Mouse (Mus musculus): ENCODE measurements around the gene Ube2g1.
A peak's percentile ranks its signal among the peaks of the same experiment; 100 is the strongest.
"Not testable (repeated sequence)": the region's sequence is repeated elsewhere in the genome, so short reads cannot be mapped to it uniquely, and the experiment has no call there.

Gene Ube2g1

GRCm38 (mm10) chr11:72695025-72695424, 87.9 kb downstream of the Ube2g1 start:
- DNase-seq, result no peak

DNA sequence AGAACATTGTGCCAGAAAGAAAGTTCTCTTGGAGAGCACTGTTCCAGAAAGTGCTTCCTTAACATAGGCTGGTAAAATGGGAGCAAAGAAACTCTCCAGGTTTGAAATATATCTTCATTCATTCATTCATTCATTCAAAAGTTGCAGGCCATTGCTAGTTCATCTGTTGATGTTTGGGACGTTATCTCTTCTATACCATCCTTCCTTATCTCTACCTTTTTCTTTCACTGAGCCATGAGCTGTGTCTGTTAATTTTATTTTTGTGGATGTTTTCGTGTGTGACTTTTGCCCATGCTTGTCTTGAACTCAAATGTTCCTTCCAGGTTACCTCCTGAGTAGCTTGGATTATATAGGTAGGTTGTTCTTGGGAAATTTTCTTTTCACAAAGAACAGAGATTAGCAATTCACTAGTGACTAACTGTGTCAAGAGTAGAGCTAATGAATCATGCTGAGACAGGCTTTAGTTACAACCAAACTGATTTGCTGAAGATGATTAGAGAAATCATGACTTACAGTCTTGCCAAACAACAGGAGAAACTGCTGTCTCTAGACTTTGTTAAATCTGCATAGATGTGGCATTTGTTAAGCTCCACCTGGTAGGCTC, 89.4 kb downstream of the Ube2g1 start:
- no peak for DNase-seq

DNA sequence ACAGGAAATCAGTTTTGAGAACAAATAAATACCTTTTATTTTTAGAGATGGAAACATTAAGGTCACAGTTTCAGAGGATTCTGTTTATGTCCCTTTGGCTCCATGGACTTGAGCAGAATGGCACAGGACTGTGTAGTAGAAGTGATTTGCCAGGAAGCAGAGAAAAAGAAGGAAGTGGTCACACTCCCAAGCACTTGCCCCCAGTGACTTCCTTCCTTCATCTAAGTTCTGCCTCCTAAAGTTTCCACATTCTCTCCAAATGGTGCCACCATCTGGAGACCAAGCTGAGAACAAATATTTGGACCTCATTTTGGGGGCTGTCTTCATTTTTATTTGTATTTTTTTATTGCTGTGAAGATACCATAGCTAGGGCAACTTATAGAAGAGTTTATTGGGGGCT, 90.2 kb downstream of the Ube2g1 start:
- no peak for DNase-seq

DNA sequence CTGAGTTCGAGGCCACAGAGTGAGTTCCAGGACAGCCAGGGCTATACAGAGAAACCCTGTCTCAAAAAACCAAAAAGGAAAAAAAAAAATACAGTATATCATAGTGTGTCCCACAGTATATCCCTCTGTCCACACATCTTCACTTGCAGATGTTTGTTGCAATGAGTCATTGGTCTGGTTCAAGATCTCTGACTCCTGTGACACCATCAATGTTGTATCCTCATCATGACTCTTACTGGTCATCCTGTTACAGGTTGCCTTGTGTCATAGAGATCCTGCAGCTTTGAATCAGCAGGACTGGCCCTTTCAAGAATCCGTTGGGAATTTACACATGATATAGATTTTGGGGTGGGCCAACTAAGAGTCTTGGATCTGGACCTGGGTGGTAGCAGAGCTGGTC, 98.0 kb downstream of the Ube2g1 start:
- DNase-seq, result not testable (repeated sequence)

GRCm38 (mm10) chr11:72712721-72713120, 105.6 kb downstream of the Ube2g1 start:
- peak; percentile 51 to 52 for DNase-seq

- DNase-seq, result no peak
Measured at GRCm38 (mm10) chr11:72718161-72718560, 111.1 kb downstream of the Ube2g1 start.

DNA sequence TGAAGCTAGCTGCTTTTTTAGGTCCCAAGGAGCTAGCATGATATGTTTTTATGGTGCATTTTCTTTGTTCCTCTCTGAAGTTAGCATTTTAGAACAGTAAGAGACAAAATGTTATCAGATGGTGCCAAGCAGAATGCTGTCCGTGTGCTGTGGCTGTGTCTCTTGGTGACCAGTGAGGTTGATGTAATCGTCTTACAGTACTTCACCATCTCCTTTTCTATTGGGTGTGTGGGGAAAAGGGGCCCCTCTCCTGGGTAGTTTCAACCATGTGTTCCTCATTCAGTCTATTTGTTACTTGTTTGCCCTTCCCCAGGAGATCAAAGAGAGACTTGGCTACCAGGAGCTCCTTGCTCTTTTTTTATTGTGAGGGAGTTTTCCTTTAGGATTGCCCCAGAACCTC, 116.1 kb downstream of the Ube2g1 start:
- no peak for DNase-seq

DNA sequence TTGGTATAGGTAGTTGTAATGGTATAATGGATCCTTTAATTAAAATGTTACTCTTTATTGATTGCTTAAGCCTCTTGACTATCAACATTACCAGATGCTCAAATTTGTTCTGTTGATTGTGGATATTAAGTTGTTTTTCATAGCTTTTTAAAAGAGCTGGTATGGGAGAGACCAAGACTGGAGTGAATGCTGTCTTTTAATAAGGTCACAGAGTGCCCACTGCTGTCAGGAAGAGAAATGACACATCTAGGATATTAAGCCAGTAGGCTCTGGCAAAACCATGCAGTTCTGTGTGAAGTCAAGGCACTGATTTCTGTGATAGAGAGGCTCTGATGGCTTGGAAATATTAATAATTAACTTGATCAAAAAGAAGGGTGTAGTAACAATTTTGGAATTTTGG, 116.8 kb downstream of the Ube2g1 start:
- no peak for DNase-seq

- peak in 1 of 2 experiments; percentile 20 for DNase-seq
Measured at GRCm38 (mm10) chr11:72726023-72726422, 118.9 kb downstream of the Ube2g1 start.

GRCm38 (mm10) chr11:72733736-72734135, 126.7 kb downstream of the Ube2g1 start:
- no peak for DNase-seq

- no peak for DNase-seq
Measured at GRCm38 (mm10) chr11:72734840-72735518, 127.9 kb downstream of the Ube2g1 start.

GRCm38 (mm10) chr11:72735519-72735860, 128.4 kb downstream of the Ube2g1 start:
- DNase-seq, result no peak
